Comparison of ENCODE assay signal across 7 mouse cellular contexts in genomic region chr10:122912701-122913368, GRCm38 (mm10).
A peak's percentile ranks its signal among the peaks of the same experiment; 100 is the strongest.
DNase-seq lines count a peak whose midpoint lies in the region; ATAC-seq and TF ChIP-seq lines count a peak whose summit lies in the region.

No protein-coding gene starts in this region.

- H3K9me3 ChIP-seq in embryonic facial prominence, embryonic 14.5 days (ENCODE audit: control insufficient read depth, low read length) = no peaks in the 10 kb centered on the region
- no peaks in the 10 kb centered on the region for H3K9me3 ChIP-seq in intestine, postnatal 0 days (ENCODE audit: control insufficient read depth)

- H3K4me2 ChIP-seq in embryonic facial prominence, embryonic 14.5 days (ENCODE audit: low read depth, low read length) = peak overlapping the region; percentile 48
- H3K4me2 ChIP-seq in intestine, postnatal 0 days (replicated peaks; ENCODE audit: low read depth) = peak overlapping the region; percentile 13

- H3K4me1 ChIP-seq in embryonic facial prominence, embryonic 14.5 days (ENCODE audit: control insufficient read depth, insufficient read depth, low read length) = peaks cover 57% of the 10 kb centered on the region
- H3K4me1 ChIP-seq in intestine, postnatal 0 days (replicated peaks; ENCODE audit: control insufficient read depth, insufficient read depth, low read length) = no peaks in the 10 kb centered on the region
- peaks cover 16% of the 10 kb centered on the region for H3K4me1 ChIP-seq in small intestine, adult 2 months (ENCODE audit: control insufficient read depth, insufficient read depth, insufficient read length, low read length)

- intact Hi-C loops in left cerebral cortex, postnatal 25 days (cut with DNase I) = loop anchor here (2.0 to 5.0 kb wide), 3 partner anchors 18 to 106 kb away; no protein-coding TSS in a partner anchor

- 7% methylated on average over 18 of the region's 19 CpGs for WGBS in embryonic facial prominence, embryonic 14.5 days
- WGBS in intestine, postnatal 0 days = 30% methylated on average over 19 of the region's 19 CpGs
- 25% methylated on average over 19 of the region's 19 CpGs for WGBS in small intestine, adult 2 months

- H3K27me3 ChIP-seq in embryonic facial prominence, embryonic 14.5 days (replicated peaks; ENCODE audit: control insufficient read depth, insufficient read depth, low read length) = no peaks in the 10 kb centered on the region
- H3K27me3 ChIP-seq in intestine, postnatal 0 days (replicated peaks; ENCODE audit: control insufficient read depth, insufficient read depth, low read length) = no peaks in the 10 kb centered on the region
- no peaks in the 10 kb centered on the region for H3K27me3 ChIP-seq in small intestine, adult 2 months (ENCODE audit: control insufficient read depth, insufficient read depth, low read length)

- TF ChIP-seq POLR2A in brain, embryonic 14.5 days (IDR thresholded peaks at IDR 0.05; ENCODE audit: borderline replicate concordance, extremely low read depth, insufficient read depth, insufficient read length, poor library complexity, severe bottlenecking) = no peak
- no peak for TF ChIP-seq POLR2A in small intestine, adult 2 months (IDR thresholded peaks at IDR 0.05; ENCODE audit: low read depth, low read length)

- DNase-seq in brain, embryonic 14.5 days (ENCODE audit: low read depth) = peak; percentile 81
- peak; percentile 98 for DNase-seq in embryonic facial prominence, embryonic 14.5 days (ENCODE audit: low spot score)
- peak; percentile 82 to 91 for DNase-seq in heart, adult 18-20 months
- DNase-seq in left cerebral cortex, postnatal 25 days (ENCODE audit: low spot score in 2 of 2) = peak; percentile 61 to 86
- peak; percentile 71 for DNase-seq in mesoderm, embryonic 11.5 days (ENCODE audit: low read depth, low spot score)

- peak overlapping the region; percentile 19 for H3K4me3 ChIP-seq in embryonic facial prominence, embryonic 14.5 days (ENCODE audit: low read depth, low read length)
- H3K4me3 ChIP-seq in intestine, postnatal 0 days (ENCODE audit: low read depth, low read length) = no peak overlapping the region
- H3K4me3 ChIP-seq in small intestine, adult 2 months (ENCODE audit: low read depth, low read length) = peak overlapping the region; percentile 3; the same call in 1 of the 2 replicates

- H3K27ac ChIP-seq in embryonic facial prominence, embryonic 14.5 days (replicated peaks; ENCODE audit: low read depth, low read length) = peak overlapping the region; percentile 97
- peak overlapping the region; percentile 63 for H3K27ac ChIP-seq in intestine, postnatal 0 days (ENCODE audit: low read depth, low read length)
- peak overlapping the region; percentile 37 for H3K27ac ChIP-seq in small intestine, adult 2 months (ENCODE audit: insufficient read depth, low read depth, low read length)

- H3K36me3 ChIP-seq in embryonic facial prominence, embryonic 14.5 days (ENCODE audit: control insufficient read depth, insufficient read depth, low read length) = no peaks in the 10 kb centered on the region
- no peaks in the 10 kb centered on the region for H3K36me3 ChIP-seq in intestine, postnatal 0 days (ENCODE audit: control insufficient read depth, insufficient read depth)
- H3K36me3 ChIP-seq in small intestine, adult 2 months (ENCODE audit: control insufficient read depth, insufficient read depth, low read length) = peaks cover 4% of the 10 kb centered on the region; the same call in 1 of the 2 replicates

- peak; percentile 88 for ATAC-seq in embryonic facial prominence, embryonic 14.5 days (ENCODE audit: low read depth)
- peak; percentile 25 for ATAC-seq in intestine, postnatal 0 days

- no peak for TF ChIP-seq CTCF in brain, embryonic 14.5 days (IDR thresholded peaks at IDR 0.05; ENCODE audit: borderline replicate concordance, extremely low read depth, insufficient read depth, insufficient read length)
- no peak for TF ChIP-seq CTCF in intestine, postnatal 0 days (IDR thresholded peaks at IDR 0.05; ENCODE audit: low read depth)
- no peak for TF ChIP-seq CTCF in small intestine, adult 2 months (IDR thresholded peaks at IDR 0.05; ENCODE audit: extremely low read depth, insufficient read length, insufficient replicate concordance, low read depth, low read length)

- H3K9ac ChIP-seq in embryonic facial prominence, embryonic 14.5 days (ENCODE audit: low read depth, low read length) = peak overlapping the region; percentile 40
- H3K9ac ChIP-seq in intestine, postnatal 0 days (ENCODE audit: low read depth, low read length) = 0 out of 2 replicates have a peak overlapping the region, but pooled peaks have one; percentile 22

Comparison
In these comparisons a context has a peak if more than half of its experiments do, and no peak if none do; other contexts are left out.
1. H3K27ac ChIP-seq: peak in every context shown above with its lines; median percentile 97 in embryonic facial prominence, embryonic 14.5 days; 63 in intestine, postnatal 0 days; 37 in small intestine, adult 2 months.